Mouse (Mus musculus): ENCODE measurements around the gene Iqgap2.

The Iqgap2 gene

GRCm38 (mm10) chr13:95829431-95830171, 62.1 kb downstream of the Iqgap2 start:
- DNase-seq (ENCODE audit: low spot score in 2 of 2) = no peak

DNA sequence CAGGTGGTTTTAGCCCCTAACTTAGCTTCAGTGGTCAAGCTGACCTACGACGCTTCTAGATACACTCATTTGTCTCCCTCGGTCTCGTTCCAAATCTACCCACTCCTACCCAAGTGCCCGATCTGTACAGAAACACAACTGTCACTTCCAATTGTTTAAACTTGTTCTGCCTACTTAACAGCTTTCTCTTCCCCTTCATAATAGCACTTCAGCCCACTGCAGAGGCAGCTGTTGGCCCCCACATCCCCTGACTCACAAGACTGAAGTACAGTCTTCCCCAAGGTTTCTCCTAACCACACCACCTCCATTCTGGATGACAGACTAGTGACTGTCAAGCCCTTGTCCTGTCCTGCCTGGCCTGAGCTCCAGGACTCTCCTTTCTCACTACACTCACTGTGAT, 63.1 kb downstream of the Iqgap2 start:
- no peak for DNase-seq (ENCODE audit: low spot score in 2 of 2)

- DNase-seq (ENCODE audit: low spot score in 2 of 2) = no peak
Observed at GRCm38 (mm10) chr13:95826178-95826577, 65.5 kb downstream of the Iqgap2 start.

DNA sequence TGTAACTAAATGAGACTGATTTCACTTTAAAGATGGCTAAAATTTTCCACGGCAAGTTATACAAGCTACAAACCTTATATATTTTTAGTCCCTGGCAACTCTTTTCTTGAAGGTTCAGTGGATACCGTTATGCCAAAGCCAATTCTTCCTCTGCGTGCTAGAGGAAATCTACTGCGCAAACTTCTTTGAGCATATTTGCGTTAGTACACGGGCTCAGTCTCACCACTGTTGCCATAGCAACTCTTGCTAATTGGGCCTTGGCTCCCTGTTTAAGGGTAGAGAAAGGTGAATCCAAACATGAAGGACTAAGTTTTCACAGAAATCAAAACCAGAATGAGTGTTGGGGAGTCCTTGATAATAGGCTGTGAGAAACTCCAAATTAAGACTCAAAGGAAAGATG, 68.8 kb downstream of the Iqgap2 start:
- no peak for DNase-seq (ENCODE audit: low spot score in 2 of 2)

GRCm38 (mm10) chr13:95820071-95820470, 71.7 kb downstream of the Iqgap2 start:
- DNase-seq (ENCODE audit: low spot score in 2 of 2) = no peak

GRCm38 (mm10) chr13:95818941-95819340, 72.8 kb downstream of the Iqgap2 start:
- no peak for DNase-seq (ENCODE audit: low spot score in 2 of 2)

- no peak for DNase-seq (ENCODE audit: low spot score in 2 of 2)
Observed at GRCm38 (mm10) chr13:95813643-95814042, 78.1 kb downstream of the Iqgap2 start.

DNA sequence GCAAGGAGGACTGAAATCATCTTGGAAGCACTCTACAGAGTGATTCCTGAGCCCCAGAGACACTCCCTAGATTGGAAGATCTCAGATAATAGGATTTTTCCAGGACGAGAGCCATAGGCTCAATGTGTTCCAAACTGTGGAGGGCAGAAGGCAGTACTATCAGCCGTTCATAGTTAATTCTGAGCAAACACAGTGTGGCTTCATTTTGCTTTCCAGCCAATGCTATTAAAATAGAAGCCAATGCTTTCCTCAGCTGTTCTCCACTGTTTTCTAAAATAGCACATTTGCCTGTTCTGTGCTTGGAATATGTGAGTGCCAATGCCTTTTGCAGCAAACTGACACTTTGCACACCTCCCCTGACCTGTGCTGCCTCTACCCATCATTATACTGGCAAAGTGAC, 80.9 kb downstream of the Iqgap2 start:
- no peak for DNase-seq (ENCODE audit: low spot score in 2 of 2)

GRCm38 (mm10) chr13:95807106-95807750, 84.5 kb downstream of the Iqgap2 start:
- DNase-seq (ENCODE audit: low spot score in 2 of 2) = no peak

GRCm38 (mm10) chr13:95805469-95806166, 86.1 kb downstream of the Iqgap2 start:
- no peak for DNase-seq (ENCODE audit: low spot score in 2 of 2)

DNA sequence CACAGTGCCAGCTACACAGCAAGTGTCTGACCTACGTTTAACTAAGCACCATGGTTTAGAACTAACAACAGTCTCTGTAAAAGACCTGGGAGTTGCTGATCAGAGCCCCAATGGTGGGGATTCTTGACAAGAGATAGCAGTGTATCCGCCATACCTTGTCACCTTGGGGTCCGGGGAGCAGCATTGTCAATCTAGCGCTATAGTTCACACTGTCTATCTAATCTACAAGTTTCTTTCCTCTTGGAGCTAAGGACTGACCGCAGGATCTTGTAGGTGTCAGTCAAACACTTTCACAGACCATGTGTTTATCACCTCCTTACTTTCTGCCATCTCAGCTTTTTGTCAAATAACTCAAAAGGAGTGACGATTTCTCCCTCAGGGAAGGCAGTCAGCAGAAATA, 87.6 kb downstream of the Iqgap2 start:
- no peak for DNase-seq (ENCODE audit: low spot score in 2 of 2)

DNA sequence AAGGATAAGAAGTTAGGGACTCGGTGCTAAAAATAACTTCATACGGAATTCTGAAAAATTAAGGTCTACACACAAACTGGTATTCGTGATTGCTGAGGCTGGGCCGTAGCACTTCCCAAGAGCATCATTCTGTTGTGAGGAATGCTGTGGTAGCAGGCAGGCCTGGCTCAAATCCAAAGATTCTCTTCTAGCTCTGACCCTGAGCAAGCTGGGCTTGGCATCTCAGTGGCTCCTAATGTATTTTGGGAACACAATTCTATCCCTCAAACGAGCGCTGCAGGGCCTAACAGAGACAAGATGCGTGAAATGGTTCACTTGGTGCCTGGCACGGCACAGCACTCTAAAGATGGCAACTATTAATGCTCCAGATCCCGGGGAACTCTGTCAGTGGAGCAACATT, 90.8 kb downstream of the Iqgap2 start:
- DNase-seq (ENCODE audit: low spot score in 2 of 2) = no peak

GRCm38 (mm10) chr13:95799322-95799721, 92.4 kb downstream of the Iqgap2 start:
- no peak for DNase-seq (ENCODE audit: low spot score in 2 of 2)

GRCm38 (mm10) chr13:95798721-95799120, 93.0 kb downstream of the Iqgap2 start:
- no peak for DNase-seq (ENCODE audit: low spot score in 2 of 2)

DNA sequence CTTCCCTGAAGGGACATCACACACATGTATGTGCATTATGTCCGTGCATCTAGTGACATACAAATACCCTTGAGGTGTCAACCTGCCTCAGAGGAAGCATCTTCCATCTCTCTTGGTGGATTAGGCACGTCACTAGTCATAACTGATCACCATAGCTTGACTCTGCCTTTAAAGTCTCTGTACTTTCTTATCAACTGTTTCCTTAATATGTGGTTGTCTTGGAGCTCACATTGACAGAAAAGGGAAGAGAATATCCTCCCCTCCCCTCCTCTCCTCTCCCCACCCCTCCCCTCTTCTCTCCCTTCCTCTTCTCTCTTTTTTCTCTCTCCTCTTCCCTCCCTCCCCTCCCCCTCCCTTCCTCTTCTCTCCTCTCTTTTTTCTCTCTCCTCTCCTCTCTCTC, 94.2 kb downstream of the Iqgap2 start:
- no peak for DNase-seq (ENCODE audit: low spot score in 2 of 2)

- DNase-seq (ENCODE audit: low spot score in 2 of 2) = no peak
Observed at GRCm38 (mm10) chr13:95794346-95794745, 97.4 kb downstream of the Iqgap2 start.

GRCm38 (mm10) chr13:95790883-95791282, 100.8 kb downstream of the Iqgap2 start:
- no peak for DNase-seq (ENCODE audit: low spot score in 2 of 2)

- DNase-seq (ENCODE audit: low spot score in 2 of 2) = no peak
Observed at GRCm38 (mm10) chr13:95788631-95789376, 102.9 kb downstream of the Iqgap2 start.

GRCm38 (mm10) chr13:95782969-95783332, 108.8 kb downstream of the Iqgap2 start:
- DNase-seq (ENCODE audit: low spot score in 2 of 2) = no peak

DNA sequence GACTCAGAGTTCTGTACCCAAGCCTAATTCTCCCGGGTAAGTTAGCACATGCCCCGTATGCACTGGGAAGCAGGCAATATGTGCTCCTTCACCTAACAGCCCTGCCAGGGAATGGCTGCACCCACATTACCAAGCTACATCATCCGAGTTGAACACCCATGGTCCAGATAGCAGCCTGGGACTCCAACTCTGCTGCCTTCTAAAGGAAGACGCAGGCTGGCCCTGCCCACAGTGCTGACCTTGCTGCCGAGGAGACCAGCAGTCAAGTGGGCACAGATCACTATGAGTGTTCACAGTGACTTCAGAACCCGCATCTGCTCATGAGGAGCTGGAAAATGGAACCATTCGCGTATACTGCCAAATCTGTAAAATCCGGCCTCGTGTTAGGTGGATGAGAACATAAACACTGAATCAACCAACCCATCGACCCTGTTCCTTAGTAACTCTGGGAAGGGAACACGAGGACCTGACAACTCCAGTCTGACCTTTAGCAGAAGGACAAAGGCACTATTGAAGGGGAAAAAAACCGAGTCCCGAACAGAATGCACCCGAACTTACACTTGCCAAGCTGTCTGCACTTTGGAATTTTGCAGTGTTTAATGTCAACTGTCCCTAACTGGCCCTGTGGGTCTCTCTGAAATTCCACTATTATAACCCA, 109.3 kb downstream of the Iqgap2 start:
- no peak for DNase-seq (ENCODE audit: low spot score in 2 of 2)

DNA sequence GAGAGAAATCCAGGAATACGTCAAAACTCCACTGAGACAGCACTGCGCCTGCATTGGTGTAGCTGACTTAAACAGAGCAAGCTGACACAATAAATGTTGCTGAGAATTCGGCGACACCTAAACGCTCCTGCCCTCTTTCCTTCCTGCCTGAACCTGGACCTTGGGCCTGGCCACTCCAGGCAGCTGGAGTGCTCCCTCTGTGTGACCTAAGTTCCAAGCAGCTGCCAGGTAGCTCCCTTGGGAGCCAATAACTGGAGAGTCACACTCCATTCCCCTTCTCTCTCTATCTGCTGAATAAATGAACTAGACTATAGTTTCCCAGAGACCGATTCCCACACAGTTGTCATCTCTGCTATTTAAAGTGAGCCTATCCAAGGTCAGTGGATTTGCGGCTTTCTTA, 111.7 kb downstream of the Iqgap2 start:
- no peak for DNase-seq (ENCODE audit: low spot score in 2 of 2)

DNA sequence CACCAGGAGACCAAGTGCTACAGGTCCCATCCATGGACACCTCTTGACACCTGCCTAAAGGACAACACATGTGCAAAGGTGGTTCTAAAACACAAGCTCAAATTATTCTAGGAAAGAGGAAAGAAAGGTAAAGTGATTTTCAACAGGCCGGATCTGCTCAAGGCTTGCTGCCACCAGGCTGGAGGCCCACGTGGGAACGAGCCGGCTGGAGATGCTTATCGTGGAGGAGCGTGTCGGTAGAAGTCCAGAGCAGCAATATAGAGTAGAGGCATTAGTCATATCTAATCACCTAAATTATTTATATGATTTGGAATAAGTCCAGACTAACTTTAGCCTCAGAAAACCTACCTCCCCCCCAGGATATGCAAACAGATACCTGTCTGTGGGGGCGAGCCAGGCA, 112.5 kb downstream of the Iqgap2 start:
- no peak for DNase-seq (ENCODE audit: low spot score in 2 of 2)

All from spleen, postnatal 36 days (tissue).